Mouse (Mus musculus) c-Kit-negative CD71-positive TER-119-positive erythroid progenitor cells, embryonic 14.5 days (primary cell): Measurements from ENCODE around the gene Dach1.

Experiments
- DNase-seq: peaks from one replicate; pipeline ENCODE4 v3.0.0-alpha.2; 2013; ENCODE audit warnings: low read depth, low spot score

The Dach1 gene

DNA sequence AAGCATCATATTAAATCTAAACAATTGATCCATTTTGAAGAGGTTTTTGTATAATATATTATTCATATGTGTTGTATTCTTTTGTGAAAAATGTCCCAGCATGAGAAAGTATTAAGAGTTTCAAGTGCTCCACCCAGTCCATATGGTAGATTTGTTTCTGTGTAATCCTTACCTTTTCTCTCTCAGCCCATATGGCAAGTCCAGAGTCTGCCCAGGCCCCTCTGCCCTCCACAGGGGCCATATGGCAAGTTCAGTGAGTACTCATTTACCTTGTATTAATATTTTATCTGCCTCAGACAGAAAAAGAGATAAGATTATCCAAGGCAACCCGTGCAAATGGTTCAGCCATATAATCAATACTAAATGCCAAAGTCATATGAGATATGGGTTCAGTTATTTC lies 314.2 kb downstream of the Dach1 start:
- DNase-seq: no peak

DNA sequence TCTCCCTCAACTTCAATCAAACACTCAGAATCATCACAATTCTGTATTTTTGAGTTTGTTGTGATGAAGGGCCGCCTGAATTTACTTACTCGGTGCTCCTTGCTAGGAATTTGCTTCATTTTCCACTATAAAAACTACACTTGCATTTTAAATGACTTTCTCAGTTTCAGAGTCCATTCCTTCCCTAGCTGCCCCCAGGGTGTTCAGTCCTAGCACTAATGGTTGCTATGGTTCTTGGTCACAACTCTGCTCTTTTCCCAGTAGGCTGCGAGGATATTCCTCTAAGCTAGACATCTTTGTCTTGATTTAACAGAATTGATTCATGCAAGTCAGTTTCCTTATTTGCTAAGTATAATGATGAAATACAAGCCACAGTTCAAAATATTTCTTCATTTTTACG lies 319.1 kb downstream of the Dach1 start:
- DNase-seq: no peak

DNA sequence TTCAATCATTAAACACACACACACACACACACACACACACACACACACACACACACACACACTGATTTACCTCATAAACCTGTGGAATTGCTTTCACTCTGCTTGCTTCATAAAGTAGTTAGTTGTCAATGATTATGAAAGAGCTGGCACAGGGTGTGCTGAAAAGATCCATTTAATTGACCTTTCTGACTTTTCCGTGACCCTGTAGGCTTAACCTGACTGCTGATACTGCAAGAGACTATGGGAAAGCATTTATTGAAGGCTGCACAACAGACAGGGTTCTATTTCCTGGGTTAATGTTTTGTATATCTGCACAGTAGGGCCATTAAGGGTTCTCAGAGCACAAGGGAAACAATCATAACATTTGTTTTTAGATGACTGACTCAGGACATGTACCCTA lies 321.9 kb downstream of the Dach1 start:
- no peak for DNase-seq

- no peak for DNase-seq
Measured at GRCm38 (mm10) chr14:97839275-97839674, 330.3 kb downstream of the Dach1 start.

- no peak for DNase-seq
Measured at GRCm38 (mm10) chr14:97829865-97830264, 339.7 kb downstream of the Dach1 start.

DNA sequence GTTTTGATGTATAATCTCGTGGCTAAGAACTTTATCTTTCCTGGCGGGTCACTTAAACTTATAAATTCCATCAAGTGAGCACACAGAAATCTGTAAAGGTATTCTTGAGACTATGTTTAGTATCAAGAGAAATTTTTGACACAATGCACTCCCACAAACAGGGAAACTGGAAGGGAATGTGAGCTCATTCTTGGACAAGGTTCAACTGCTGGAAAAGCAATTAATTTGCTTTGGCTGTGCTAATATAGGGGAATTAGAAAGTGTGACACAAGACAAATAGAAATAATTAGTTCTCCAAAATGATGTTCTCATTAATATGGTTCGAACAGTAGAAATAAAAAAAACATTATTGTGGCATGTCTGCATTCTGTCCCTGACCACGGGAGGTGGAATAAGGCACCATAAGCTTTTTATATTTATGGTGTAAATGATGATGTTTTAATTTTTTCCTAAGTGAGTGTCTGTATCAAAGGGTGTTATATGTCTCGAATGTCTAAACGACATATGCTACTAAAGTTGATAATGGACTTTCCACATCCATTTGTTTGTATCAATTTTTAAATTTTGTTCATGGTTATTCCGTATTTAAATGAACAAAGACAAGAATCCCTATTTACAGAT lies 354.9 kb downstream of the Dach1 start:
- DNase-seq: no peak

- no peak for DNase-seq
Measured at GRCm38 (mm10) chr14:97813557-97813956, 356.0 kb downstream of the Dach1 start.

DNA sequence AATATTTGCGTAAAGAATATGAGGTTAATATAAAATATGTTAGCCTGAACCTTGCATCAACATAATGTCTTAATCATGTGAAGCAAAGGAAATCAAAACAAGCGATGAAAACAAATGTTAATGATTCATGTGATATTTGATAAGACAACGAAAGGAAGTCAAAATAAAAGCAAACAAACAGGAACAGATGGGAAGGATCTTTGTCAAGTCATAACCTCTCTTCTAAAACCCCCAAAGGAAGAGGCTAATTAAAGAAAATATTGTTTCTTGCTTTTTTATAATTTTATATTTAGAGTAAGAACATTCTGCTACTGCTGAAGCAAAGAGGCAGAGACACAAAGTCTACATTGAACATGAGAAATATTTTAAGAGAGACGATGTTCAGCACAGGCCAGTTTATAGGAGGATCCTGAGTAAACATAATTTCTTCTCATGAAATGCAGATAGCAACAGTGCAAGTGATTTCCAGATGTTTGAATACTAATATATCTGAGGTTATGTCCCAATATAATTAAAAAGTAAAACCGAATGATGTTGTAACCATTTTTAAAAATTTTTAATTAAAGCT lies 374.1 kb downstream of the Dach1 start:
- DNase-seq: no peak

- DNase-seq: no peak
Measured at GRCm38 (mm10) chr14:97774135-97774767, 395.3 kb downstream of the Dach1 start.

DNA sequence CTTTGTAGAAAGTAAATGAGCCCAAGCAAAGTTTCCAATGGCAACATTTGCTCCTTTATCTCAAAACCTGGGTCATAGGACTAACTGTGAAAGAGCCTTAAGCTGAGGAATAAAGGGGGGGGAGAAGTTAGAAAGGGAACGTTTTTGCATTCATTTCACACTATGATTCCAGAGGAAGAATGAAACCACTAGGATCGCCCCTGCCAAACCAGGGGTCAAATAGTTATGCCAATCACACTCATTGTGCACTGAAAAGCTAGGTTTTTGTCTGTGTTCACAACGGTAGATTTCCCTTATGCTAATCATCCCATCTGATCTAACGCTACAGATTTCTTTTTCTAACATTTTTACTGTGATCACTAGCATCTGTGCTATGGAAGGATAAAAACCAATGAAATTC lies 415.2 kb downstream of the Dach1 start:
- DNase-seq: no peak

- DNase-seq: no peak
Measured at GRCm38 (mm10) chr14:97753973-97754372, 415.6 kb downstream of the Dach1 start.

DNA sequence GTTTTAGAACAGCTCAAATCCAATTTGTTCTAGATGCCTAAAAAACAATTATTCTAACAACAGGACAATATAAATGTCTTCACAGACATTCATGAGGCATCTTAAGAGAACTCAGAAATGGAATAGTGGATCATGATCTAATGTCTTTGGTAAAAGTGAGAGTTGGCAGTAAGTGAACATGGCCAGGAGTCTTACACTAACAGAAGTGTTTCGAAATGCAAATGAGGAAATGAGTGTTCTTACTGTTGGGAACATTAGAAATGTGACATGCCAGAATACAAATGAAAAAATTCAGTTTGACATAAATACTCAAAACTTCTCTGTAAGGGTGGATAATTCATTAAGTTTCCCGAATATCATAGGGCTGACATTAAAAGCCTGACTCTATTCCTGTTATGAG lies 426.3 kb downstream of the Dach1 start:
- no peak for DNase-seq

DNA sequence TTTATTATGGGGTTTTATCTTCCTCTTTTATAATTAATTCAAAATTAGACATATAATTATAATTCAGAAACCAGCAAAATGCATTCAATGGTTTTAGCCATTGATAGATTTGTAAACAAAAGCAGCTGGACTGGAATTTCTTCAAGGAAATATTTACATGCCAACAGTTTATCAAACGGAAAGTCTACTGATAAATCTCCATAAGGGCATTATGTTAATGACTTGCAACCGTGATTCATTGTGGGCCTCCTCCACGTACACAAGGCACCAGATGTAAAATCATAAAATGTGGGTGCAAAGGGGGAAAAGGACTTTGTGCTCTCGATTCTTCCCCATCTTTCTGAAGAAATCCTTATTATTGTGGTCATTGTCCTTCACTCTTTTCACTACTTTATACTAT lies 426.8 kb downstream of the Dach1 start:
- DNase-seq: no peak
